Mouse (Mus musculus) neural tube, embryonic 13.5 days (tissue): Measurements from ENCODE around the gene Tmem130. TPM values are rescaled to one million over a fixed set of nuclear protein-coding genes. Genes with fewer than 3 reads are reported as not detected.

ENCODE experiments used
- ATAC-seq: fragments of 200-750 bp; cut with Nextera tagmentation; 2 replicates; pipeline ENCODE4 v1.8.0; 2017; ENCODE audit warnings: low read depth, mild to moderate bottlenecking, moderate TSS enrichment, moderate library complexity
- H3K27ac ChIP-seq: fragments of 300-500 bp; sonication (generic); replicated peaks from 2 replicates; pipeline ENCODE4 v1.5.1; 2015; ENCODE audit warnings: moderate library complexity, mild to moderate bottlenecking, inconsistent platforms
- H3K27me3 ChIP-seq: fragments of 300-500 bp; sonication (generic); 2 replicates; pipeline ENCODE4 v1.6.1; 2015; ENCODE audit warnings: mild to moderate bottlenecking, inconsistent platforms
- H3K36me3 ChIP-seq: fragments of 300-500 bp; sonication (generic); 2 replicates; pipeline ENCODE4 v1.6.1; 2015; ENCODE audit warnings: mild to moderate bottlenecking, inconsistent platforms
- H3K4me1 ChIP-seq: fragments of 300-500 bp; sonication (generic); replicated peaks from 2 replicates; pipeline ENCODE4 v1.6.1; 2015; ENCODE audit warnings: inconsistent platforms
- H3K4me2 ChIP-seq: fragments of 300-500 bp; sonication (generic); 2 replicates; pipeline ENCODE4 v1.6.1; 2015; ENCODE audit warnings: inconsistent platforms, mild to moderate bottlenecking, moderate library complexity
- H3K4me3 ChIP-seq: fragments of 300-500 bp; sonication (generic); 2 replicates; pipeline ENCODE4 v1.5.1; 2015; ENCODE audit warnings: mild to moderate bottlenecking, inconsistent platforms
- H3K9ac ChIP-seq: fragments of 300-500 bp; sonication (generic); 2 replicates; pipeline ENCODE4 v1.6.1; 2015; ENCODE audit warnings: moderate library complexity, mild to moderate bottlenecking, inconsistent platforms
- H3K9me3 ChIP-seq: fragments of 300-500 bp; sonication (generic); 2 replicates; pipeline ENCODE4 v1.6.1; 2016; ENCODE audit warnings: inconsistent platforms
- WGBS: fragments of 180-500 bp; shearing (Covaris S2); methylation state at CpG from one replicate; pipeline ENCODE4 v1.1.7; 2015; 5-methylcytosine and 5-hydroxymethylcytosine counted together
- polyA plus RNA-seq: library from polyadenylated mRNA; unstranded; fragments of >200 nt; fragmentation: Nextera tagmentation; extraction: Ambion mirVana; gene quantifications from 2 replicates; pipeline ENCODE4 v1.2.1, GENCODE M21; 2015

Tmem130 gene
- polyA plus RNA-seq, 1 experiment from 2014 or later = 179 TPM

DNA sequence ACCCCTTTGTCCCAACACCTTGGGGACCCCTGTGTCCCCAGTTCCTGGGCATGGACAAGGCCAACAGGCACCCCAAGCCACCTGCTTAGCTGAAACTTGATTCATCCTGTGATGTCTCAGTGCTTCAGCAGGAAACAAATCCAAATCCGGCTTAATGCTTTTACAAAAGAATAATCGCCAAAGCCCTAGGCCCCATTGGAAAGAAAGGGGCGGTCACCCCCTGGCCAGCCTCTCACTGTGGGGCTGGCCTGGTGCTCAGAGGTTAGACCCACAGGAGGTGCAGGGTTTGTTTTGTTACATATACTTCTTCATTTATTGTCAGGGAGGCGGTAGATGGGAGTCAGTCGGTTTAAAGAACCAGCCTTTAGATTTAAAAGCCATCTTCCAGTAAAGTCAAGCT, 33.4 kb downstream of the Tmem130 start:
- peaks cover 17% of the 10 kb centered on the region; the same call in 1 of the 2 replicates for H3K27me3 ChIP-seq
- no peak for ATAC-seq
- WGBS = 30% methylated on average over 5 of the region's 5 CpGs

DNA sequence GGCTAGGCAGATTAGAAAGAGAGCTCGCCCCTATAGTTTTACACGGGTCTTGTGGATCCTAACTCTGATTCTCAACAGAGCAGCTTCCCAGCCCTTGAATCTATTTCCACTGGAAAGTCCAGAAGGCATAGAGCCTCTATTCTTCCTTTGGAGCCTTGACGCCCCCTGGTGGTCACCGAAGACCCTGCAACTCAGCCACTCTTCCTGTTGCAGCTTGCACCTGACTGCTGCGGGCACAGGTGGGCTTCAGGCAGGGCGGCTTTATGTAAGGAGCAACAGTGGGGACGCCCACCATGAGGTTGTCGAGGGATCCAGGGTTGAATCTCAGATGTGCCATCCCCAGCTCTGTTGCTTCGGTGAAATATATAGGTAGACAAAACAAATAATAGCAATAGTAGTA, 34.5 kb downstream of the Tmem130 start:
- Histone ChIP-seq H3K4me3 (no peak overlapping the region), H3K36me3 (no peaks in the 10 kb centered on the region), H3K27me3 (peaks cover 17% of the 10 kb centered on the region; the same call in 1 of the 2 replicates), H3K4me1 (no peaks in the 10 kb centered on the region), H3K9me3 (0 out of 2 replicates have a peak, but pooled peaks cover 2% of the 10 kb centered on the region), H3K27ac (no peak overlapping the region), H3K9ac (no peak overlapping the region), H3K4me2 (no peak overlapping the region)
- peak; percentile 60; the same call in 1 of the 2 replicates for ATAC-seq
- 6% methylated on average over 9 of the region's 9 CpGs for WGBS

More for the DNA sequence above, 33.4 kb downstream of the Tmem130 start:
- Histone ChIP-seq H3K4me1 (no peaks in the 10 kb centered on the region), H3K36me3 (no peaks in the 10 kb centered on the region), H3K9me3 (0 out of 2 replicates have a peak, but pooled peaks cover 2% of the 10 kb centered on the region), H3K4me2 (no peak overlapping the region), H3K9ac (no peak overlapping the region), H3K27ac (no peak overlapping the region), H3K4me3 (no peak overlapping the region)

DNA sequence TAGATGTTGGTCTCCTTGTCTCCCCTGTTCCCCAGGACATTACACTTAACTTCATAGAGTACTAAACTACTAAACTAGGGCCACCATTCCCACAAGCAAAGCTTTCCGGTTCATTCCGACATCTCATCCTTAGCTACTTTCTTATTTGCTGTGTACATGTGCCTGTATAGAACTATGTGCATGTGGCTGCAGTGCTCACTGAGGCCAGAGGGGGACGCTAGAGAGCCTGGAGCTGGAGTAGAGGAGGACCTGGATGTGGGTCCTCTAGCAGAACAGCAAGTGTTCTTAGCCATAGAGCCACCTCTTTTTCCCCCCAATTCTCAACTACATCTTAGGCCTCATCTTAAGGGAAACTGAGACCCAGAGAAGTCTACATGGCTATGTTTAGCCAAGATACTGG, 36.1 kb downstream of the Tmem130 start:
- H3K9ac ChIP-seq = no peak overlapping the region
- H3K27ac ChIP-seq = no peak overlapping the region
- no peaks in the 10 kb centered on the region for H3K9me3 ChIP-seq
- peaks cover 17% of the 10 kb centered on the region; the same call in 1 of the 2 replicates for H3K27me3 ChIP-seq
- no peaks in the 10 kb centered on the region for H3K4me1 ChIP-seq
- no peaks in the 10 kb centered on the region for H3K36me3 ChIP-seq
- WGBS = 85% methylated on average over 3 of the region's 3 CpGs
- no peak for ATAC-seq
- no peak overlapping the region for H3K4me2 ChIP-seq
- H3K4me3 ChIP-seq = no peak overlapping the region

DNA sequence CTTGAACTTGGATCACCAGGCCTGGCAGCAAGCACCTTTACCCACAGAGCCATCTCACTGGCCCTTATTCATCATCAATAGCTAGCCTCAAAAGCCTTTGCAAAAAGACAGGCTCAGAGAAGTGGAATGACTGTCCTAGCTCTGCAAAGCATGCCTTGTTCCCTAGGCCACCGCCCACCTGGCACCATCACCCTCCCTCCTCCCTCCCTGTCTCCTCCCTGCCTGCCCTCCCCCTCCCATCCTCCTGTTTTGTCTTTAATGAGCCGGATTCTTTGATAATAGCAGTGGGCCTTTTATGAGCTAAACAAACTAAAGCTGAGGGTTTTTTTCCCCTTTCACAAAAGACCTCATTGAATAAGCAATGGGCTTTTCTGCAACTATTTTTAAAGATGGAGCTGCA, 36.7 kb downstream of the Tmem130 start:
- H3K36me3 ChIP-seq = no peaks in the 10 kb centered on the region
- no peaks in the 10 kb centered on the region for H3K9me3 ChIP-seq
- peaks cover 17% of the 10 kb centered on the region; the same call in 1 of the 2 replicates for H3K27me3 ChIP-seq
- no peak overlapping the region for H3K4me3 ChIP-seq
- H3K4me1 ChIP-seq = no peaks in the 10 kb centered on the region
- H3K27ac ChIP-seq = no peak overlapping the region
- no peak overlapping the region for H3K4me2 ChIP-seq
- H3K9ac ChIP-seq = no peak overlapping the region
- no peak for ATAC-seq
- WGBS = 15% methylated on average over 2 of the region's 2 CpGs

DNA sequence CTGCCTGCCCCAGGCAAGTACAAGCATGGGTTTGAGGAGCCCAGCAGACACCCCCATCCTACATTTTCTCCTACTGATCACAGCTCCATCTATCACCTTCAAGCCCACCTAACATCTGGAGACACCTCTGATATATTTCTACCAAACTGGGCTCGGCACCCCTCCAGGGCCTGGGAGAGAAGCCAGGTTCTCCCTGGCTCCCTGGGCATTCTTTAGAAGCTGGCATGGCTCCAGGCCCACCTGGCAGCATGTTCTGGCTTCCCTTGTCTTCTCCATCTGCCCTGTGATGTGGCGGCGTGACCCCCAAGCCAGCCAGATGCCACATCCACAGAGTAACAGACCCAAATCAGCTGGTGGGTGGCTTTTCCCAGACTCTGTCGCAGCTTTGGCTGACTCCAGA, 41.3 kb downstream of the Tmem130 start:
- Histone ChIP-seq H3K9ac (no peak overlapping the region), H3K27me3 (no peaks in the 10 kb centered on the region), H3K4me3 (no peak overlapping the region), H3K4me1 (no peaks in the 10 kb centered on the region), H3K36me3 (no peaks in the 10 kb centered on the region), H3K4me2 (no peak overlapping the region), H3K27ac (no peak overlapping the region), H3K9me3 (no peaks in the 10 kb centered on the region)
- no peak for ATAC-seq
- WGBS = 80% methylated on average over 4 of the region's 4 CpGs

DNA sequence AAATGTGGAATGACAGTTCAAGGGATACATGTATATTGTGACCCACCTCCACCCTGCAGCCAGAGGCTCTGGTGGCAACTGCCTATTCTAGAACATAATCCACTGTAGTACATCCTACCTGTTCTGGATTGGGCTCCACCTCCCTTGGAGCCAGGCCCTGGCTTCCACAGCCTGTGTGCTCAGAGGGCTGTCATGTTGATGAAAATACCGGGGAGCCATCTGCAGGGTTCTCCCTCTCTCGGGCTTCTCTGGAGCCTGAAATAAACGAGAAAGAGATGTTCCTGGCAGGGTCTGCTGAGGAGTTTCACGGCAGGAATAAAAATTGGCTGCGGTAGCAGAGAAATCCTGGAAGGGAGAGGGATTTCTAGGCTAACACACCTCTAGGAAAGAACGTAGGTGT, 41.8 kb downstream of the Tmem130 start:
- no peak overlapping the region for H3K4me2 ChIP-seq
- 78% methylated on average over 6 of the region's 6 CpGs for WGBS
- no peak for ATAC-seq
- H3K27ac ChIP-seq = no peak overlapping the region
- H3K9ac ChIP-seq = no peak overlapping the region
- H3K4me1 ChIP-seq = no peaks in the 10 kb centered on the region
- no peaks in the 10 kb centered on the region for H3K36me3 ChIP-seq
- no peaks in the 10 kb centered on the region for H3K27me3 ChIP-seq
- no peak overlapping the region for H3K4me3 ChIP-seq
- H3K9me3 ChIP-seq = no peaks in the 10 kb centered on the region

DNA sequence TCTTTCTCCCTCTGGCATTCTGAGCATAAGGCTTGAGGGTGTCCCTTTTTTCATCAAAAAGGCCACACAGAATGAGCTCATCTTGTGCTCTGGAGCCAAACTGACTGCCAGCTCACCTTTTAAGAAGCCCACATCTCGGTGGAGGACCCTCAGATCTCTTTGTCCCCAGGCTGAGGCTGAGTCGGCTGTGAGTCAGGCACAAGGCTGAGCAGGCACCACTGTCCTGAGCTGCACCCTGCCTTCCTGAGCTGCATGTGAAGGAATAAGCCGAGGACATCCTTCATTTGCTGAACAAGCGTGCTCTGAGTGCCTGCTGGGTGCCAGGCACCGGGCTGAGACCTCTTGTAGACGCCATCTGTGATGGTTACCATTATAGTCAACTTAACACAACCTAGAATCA, 44.4 kb downstream of the Tmem130 start:
- no peak for ATAC-seq
- no peaks in the 10 kb centered on the region for H3K9me3 ChIP-seq
- H3K4me1 ChIP-seq = no peaks in the 10 kb centered on the region
- no peak overlapping the region for H3K4me2 ChIP-seq
- H3K27me3 ChIP-seq = no peaks in the 10 kb centered on the region
- no peak overlapping the region for H3K4me3 ChIP-seq
- H3K36me3 ChIP-seq = no peaks in the 10 kb centered on the region
- H3K9ac ChIP-seq = no peak overlapping the region
- H3K27ac ChIP-seq = no peak overlapping the region
- WGBS = 66% methylated on average over 6 of the region's 6 CpGs

DNA sequence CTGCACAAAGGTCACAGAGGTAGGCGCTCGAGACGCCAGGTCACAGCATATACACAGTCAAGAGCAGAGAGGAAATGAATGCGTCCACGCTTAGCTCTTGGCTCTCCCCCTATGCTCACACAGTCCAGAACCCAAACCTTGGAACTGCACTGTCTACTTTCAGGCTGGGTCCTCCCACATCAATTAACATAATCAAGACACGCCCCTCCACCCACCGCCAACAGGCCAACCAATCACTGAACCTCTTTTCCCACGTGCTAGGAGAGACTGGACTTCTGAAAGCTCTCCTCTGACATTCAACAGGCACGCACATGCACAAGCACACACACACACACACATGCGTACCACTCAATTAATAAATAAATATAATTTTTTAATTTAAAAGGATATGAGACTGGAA, 48.2 kb downstream of the Tmem130 start:
- Histone ChIP-seq H3K27me3 (no peaks in the 10 kb centered on the region), H3K36me3 (no peaks in the 10 kb centered on the region), H3K4me3 (no peak overlapping the region), H3K9ac (no peak overlapping the region), H3K27ac (no peak overlapping the region), H3K4me1 (no peaks in the 10 kb centered on the region), H3K9me3 (no peaks in the 10 kb centered on the region), H3K4me2 (no peak overlapping the region)
- WGBS = 91% methylated on average over 10 of the region's 10 CpGs
- no peak for ATAC-seq

DNA sequence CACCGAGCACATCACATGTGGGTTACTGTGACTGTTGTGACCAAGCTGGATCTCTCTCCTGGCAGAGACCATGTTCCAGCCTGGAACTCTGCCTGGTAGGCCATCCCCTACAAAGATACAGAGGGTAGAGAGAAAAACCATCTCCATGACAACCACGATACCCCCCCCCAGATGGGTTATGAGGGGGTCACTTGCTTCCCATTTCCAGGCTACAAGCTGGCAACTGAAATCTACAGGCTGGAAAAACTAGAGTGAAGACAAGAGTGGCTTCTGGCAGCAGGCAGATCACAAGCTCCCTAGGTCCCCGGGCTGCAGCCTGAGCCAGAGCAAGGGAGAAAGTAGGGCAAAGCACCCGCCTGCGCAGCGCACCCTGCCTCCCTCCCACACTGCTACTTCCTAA, 54.0 kb downstream of the Tmem130 start:
- WGBS = 90% methylated on average over 6 of the region's 6 CpGs
- Histone ChIP-seq H3K4me3 (no peak overlapping the region), H3K4me1 (peaks cover 25% of the 10 kb centered on the region), H3K36me3 (no peaks in the 10 kb centered on the region), H3K9ac (no peak overlapping the region), H3K27ac (no peak overlapping the region), H3K9me3 (no peaks in the 10 kb centered on the region), H3K27me3 (no peaks in the 10 kb centered on the region), H3K4me2 (no peak overlapping the region)
- no peak for ATAC-seq

DNA sequence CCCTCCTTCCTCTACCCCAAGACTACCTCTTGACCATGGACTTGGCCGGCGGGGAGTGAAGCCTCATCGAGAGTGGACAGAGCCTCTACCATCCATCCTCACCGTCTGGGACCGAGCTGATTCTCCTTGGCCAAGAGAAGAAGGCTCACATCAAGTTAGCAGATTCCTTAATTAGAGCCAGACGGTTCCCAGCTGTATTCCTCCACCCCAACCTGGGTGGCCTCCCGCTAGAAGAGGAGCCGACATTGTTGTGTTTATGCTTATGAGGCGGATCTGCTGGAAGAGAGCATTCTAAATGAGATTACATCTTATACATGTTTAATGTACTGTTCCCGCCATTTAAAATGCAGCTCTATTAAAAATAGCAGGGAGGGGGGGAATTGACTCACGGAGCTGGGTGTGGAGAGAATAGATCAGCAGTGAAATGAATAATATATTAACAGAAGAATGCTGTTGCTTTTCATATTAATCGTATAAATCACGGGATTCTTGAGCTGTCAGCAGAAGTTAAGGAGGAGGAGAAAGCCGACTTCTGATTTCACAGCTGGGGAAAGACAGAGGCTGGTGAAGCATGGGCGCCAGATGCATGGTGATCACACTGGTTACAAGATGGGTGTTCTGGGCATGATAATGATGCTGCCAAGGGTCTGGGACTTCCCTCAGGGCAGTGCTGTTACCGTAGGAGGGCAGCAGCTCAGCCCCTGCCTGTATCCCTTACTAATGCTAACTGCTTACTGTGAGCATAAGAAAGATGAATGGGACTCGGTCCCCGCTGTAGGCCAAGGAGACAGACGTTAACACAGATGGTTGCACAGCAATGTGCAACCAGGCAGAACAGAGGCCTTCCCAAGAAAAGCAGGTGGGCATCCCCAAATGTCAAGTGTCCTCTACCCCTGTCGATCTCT, 57.9 kb downstream of the Tmem130 start:
- Histone ChIP-seq H3K27ac (peak overlapping the region; percentile 87), H3K9ac (no peak overlapping the region), H3K36me3 (no peaks in the 10 kb centered on the region), H3K4me2 (peak overlapping the region; percentile 21; the same call in 1 of the 2 replicates), H3K4me1 (peaks cover 25% of the 10 kb centered on the region), H3K9me3 (no peaks in the 10 kb centered on the region), H3K27me3 (no peaks in the 10 kb centered on the region), H3K4me3 (no peak overlapping the region)
- 35% methylated on average over 20 of the region's 20 CpGs for WGBS
- ATAC-seq = peak; percentile 85

DNA sequence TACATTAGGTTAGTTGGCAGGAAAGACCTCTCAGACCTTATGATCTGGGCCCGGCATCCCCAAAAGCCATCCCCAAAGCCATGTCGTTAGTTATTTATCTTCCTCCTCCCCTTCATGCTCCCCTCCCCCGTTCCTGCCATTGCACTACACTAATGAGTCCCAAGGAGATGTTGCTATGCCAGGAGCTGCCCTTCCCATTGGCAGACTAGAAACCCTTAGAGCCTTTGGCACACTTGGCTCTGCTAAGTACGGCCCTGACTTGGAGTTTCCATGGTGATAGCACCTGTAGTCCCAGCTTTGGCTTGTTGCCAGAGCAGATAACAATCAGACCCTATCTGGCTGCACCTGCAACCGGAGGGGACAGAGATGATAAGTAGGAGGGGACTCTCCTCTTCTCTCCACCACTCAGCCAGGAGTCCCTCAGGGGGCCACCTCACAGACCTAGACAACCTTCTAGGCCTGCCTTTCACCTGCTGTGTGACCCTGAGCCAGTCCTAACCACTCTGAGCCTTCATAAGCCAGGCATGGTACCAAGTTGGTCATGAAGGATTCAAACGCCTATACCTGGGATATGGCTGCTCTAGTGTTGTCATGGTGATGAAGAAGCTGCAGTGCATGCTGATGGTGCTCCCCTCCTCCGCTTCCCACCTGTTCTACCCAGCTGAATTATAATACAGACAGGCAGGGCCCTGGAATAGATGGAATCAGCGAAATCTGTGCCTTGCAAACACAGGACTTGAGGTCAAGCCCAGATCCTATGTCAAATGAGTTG, 66.1 kb downstream of the Tmem130 start:
- no peak overlapping the region for H3K4me3 ChIP-seq
- H3K4me2 ChIP-seq = no peak overlapping the region
- WGBS = 54% methylated on average over 8 of the region's 8 CpGs
- no peaks in the 10 kb centered on the region for H3K27me3 ChIP-seq
- H3K9me3 ChIP-seq = no peaks in the 10 kb centered on the region
- peaks cover 34% of the 10 kb centered on the region for H3K4me1 ChIP-seq
- peak overlapping the region; percentile 73 for H3K27ac ChIP-seq
- H3K9ac ChIP-seq = no peak overlapping the region
- no peaks in the 10 kb centered on the region for H3K36me3 ChIP-seq
- peak; percentile 78 for ATAC-seq

DNA sequence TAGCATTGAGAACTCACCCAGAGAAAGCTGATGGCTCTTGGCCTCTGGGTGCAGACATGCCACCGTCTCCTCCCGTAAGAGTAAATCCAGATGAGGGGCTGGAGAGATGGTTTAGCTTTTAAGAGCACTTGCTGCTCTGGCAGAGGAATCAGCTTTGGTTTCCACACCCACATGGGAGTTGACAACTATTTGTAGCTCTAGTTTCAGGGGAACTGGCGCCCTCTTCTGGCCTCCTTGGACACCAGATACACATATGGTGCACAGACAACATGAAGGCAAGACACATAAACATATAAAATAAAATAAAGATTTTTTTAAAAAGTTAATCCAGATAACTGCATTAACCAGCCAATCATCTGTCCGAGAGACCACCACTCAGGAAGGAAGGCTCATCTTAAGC, 67.5 kb downstream of the Tmem130 start:
- H3K27me3 ChIP-seq = no peaks in the 10 kb centered on the region
- no peak overlapping the region for H3K9ac ChIP-seq
- H3K36me3 ChIP-seq = no peaks in the 10 kb centered on the region
- no peaks in the 10 kb centered on the region for H3K9me3 ChIP-seq
- no peak overlapping the region for H3K4me2 ChIP-seq
- WGBS = 67% methylated on average over 4 of the region's 4 CpGs
- peaks cover 37% of the 10 kb centered on the region for H3K4me1 ChIP-seq
- no peak overlapping the region for H3K4me3 ChIP-seq
- ATAC-seq = no peak
- no peak overlapping the region for H3K27ac ChIP-seq
